Mouse (Mus musculus): ENCODE data around the gene Cyp51. TPM values are rescaled to one million over a fixed set of nuclear protein-coding genes. Genes with fewer than 3 reads are reported as not detected.
A peak's percentile ranks its signal among the peaks of the same experiment; 100 is the strongest.
"Not testable (repeated sequence)": the region's sequence is repeated elsewhere in the genome, so short reads cannot be mapped to it uniquely, and the experiment has no call there.

The Cyp51 gene
- total RNA-seq (2022): 10 to 100 TPM; 41.5 to 43.5 (median 42.5) TPM

GRCm38 (mm10) chr5:4104341-4105040, at the start of gene Cyp51:
Gene Cyp51, minus strand, starts transcription at chr5:4104746.
- peak; percentile 90 to 93 for DNase-seq (ENCODE audit: low spot score in 2 of 2)

GRCm38 (mm10) chr5:4112570-4113098, 8.1 kb upstream of the Cyp51 start:
- no peak for DNase-seq (ENCODE audit: low spot score in 2 of 2)

GRCm38 (mm10) chr5:4107056-4107455, 2.5 kb upstream of the Cyp51 start:
- DNase-seq (ENCODE audit: low spot score in 2 of 2): not testable (repeated sequence)

GRCm38 (mm10) chr5:4105651-4106186, 1.2 kb upstream of the Cyp51 start:
- DNase-seq (ENCODE audit: low spot score in 2 of 2): no peak

DNA sequence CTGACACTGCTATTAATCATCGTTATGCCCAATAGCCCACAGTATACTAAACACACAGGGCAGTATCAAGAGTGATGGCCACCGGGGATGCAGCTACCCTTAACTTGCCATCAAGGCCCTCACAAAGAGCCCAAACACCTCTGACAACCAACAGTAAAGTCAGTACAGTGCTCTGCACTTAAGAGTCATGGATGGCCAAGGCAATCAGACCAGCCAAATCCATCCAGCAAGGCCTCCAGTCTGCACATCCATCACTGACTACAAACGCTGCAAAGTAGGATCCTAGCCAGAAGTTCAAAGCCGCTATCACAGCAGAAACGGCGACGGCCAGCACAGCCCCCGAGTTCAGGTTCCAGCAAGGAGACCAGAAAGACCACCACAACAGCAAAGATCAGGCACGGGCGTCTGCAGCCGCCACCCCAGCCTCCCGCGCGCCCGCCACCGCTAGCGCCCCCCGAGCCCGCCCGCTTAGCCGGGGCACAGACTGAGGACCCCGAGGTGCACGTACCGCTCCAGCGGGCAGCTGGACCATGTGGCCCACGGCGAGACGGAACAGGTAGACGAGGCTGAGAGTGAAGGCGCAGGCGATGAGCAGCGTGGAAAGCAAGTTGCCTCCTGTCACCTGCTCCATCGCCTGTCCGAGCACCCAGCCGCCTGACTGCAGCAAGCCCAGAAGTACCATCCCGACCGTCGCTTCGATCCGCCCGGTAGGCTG, 763 bp downstream of the Cyp51 start:
- peak; percentile 19 to 21 for DNase-seq (ENCODE audit: low spot score in 2 of 2)

GRCm38 (mm10) chr5:4101770-4102169, 2.8 kb downstream of the Cyp51 start:
- no peak for DNase-seq (ENCODE audit: low spot score in 2 of 2)

GRCm38 (mm10) chr5:4101031-4101430, 3.5 kb downstream of the Cyp51 start:
- no peak for DNase-seq (ENCODE audit: low spot score in 2 of 2)

DNA sequence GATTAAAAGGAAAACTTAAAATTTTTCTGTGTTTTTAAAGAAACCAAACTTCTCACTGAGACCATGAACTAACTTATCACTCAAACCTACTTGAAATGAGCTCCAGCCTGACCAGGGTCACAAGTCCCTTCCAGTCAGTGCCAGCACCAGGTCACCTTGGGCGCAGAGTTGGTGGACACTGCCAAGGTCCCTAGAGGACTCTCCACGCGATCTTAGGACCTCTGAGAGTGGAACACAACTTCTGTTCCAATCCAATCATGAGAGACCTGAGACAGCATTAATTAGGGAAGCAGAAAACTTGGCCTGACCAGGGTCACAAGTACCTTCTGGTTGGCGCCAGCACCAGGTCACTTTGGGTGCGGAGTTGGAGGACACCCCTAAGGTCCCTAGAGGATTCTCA, 10.1 kb downstream of the Cyp51 start:
- DNase-seq (ENCODE audit: low spot score in 2 of 2): no peak

- no peak for DNase-seq (ENCODE audit: low spot score in 2 of 2)
These were observed 16.4 kb downstream of the Cyp51 start for GRCm38 (mm10) chr5:4088190-4088589.

DNA sequence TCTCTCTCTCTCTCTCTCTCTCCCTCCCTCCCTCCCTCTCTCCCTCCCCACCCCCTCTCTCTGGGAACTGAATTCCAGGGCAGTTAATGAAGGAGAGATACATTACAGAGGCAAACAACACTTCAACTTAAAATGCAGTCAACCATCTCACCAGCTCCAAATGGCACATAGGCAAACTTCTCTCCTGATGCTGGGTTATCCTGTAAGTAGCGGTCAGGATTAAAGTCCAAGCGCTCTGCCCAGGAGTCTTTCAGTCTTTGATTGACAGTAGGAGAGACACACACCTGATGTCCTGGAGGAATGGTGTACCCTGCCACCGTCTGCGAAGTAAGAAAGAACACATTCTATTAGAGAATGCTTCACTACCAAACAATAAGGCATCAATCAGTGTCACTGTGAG, 18.2 kb downstream of the Cyp51 start:
- DNase-seq (ENCODE audit: low spot score in 2 of 2): no peak

DNA sequence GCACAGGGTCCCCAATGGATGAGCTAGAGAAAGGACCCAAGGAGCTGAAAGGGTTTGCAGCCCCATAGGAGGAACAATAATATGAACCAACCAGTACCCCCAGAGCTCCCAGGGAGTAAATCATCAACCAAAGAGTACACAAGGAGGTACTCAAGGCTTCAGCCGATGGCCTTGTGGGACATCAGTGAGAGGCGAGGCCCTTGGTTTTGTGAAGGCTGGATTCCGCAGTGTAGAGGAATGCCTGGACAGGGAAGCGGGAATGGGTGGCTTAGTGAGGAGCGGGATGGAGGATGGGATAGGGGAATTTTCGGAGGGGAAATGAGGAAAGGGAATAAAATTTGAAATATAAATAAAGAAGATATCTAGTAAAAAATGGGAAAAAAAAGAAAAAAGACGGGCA, 19.6 kb downstream of the Cyp51 start:
- DNase-seq (ENCODE audit: low spot score in 2 of 2): no peak

DNA sequence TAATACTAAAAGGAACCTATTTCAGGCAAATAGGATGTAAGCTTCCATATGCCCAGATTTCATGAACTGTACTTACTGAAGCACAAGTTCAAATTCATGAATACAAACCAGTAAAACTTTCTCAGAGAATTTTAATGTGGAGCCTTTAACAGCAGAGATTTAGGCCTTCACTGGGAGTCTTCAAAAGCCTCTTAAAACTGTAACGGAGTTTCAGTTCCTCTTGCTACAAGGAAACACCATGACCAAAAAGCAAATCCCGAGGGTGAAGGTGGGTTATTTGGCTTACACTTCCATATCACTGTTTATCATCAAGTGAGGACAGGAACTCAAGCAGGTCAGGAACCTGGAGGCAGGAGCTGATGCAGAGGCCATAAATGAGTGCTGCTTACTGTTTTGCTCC, 23.0 kb downstream of the Cyp51 start:
- no peak for DNase-seq (ENCODE audit: low spot score in 2 of 2)

DNA sequence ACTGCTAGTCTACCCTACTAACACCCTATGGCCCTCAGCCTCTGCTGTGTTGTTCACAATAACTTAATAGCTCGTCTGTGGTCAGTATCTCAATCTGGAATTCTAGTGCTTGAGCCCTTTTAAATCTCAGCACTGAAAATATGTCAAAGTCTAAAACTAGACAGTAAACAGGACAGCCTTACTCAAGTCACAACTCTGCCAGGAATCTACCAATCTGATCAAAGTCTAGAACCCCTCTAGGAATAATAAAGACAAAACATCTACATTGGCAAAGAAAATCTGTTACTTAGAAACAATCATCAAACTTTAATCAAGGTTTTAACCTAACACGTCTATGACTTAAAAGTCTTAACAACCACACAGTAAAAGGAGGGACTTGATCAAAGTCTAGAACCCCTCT, 23.7 kb downstream of the Cyp51 start:
- DNase-seq (ENCODE audit: low spot score in 2 of 2): no peak

DNA sequence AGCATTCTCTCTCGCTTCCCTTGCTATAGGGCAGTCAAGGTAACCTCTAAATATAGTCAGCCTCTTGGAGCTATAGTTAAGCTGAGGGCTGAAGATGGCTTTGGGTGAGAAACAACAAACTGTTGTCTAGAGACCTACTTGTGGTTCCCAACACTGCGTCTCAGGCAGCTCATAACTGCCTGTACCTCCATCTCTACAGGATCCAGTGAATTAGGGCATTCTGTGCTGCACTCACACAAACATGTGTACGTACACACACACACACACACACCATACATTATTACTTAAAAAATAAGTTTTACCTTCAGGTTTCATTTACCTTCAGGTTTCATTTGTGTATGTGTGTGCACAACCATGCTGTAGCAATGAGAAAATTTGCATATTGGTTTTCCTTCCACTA, 25.5 kb downstream of the Cyp51 start:
- no peak for DNase-seq (ENCODE audit: low spot score in 2 of 2)

DNA sequence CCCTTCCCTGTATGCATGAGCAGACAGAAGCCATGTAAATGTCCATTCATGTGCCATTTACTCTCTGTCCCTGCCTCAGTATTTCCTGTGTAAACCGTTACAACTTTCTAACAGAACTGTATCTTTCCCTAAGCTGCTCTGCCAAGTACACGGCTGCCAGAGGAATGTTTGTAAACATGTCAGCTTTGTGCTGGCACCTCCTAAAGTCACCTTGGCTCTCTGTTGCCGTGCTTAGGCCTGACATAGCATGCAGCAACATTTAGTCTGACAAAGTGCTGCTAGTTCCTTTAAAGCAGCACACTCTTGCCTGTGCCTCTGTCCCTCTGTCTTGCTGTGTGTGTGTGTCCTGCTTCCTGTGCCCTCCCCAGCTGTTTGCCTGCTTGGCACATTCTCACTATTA, 37.3 kb downstream of the Cyp51 start:
- no peak for DNase-seq (ENCODE audit: low spot score in 2 of 2)

GRCm38 (mm10) chr5:4066476-4067115, 38.0 kb downstream of the Cyp51 start:
- DNase-seq (ENCODE audit: low spot score in 2 of 2): no peak

GRCm38 (mm10) chr5:4060313-4060712, 44.2 kb downstream of the Cyp51 start:
- no peak for DNase-seq (ENCODE audit: low spot score in 2 of 2)

DNA sequence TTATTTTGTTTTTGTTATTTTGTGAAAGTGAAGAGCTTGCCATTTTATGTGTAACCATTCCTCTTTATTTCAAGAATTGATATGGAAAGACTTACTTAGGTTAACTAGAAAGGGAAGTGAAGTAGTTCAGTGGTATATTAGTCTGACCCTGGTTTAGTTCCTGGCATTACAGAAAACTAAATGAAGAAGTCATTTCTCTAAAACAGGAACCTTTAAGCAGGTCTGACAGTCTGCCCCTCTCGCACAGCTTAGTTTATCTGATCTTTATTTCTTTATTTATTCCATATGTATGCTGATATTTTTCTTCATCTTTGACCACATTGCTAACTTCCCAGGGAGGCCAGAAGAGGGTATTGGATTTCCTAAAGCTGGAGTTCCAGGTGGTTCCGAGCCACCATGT, 63.6 kb downstream of the Cyp51 start:
- DNase-seq (ENCODE audit: low spot score in 2 of 2): no peak

- no peak for DNase-seq (ENCODE audit: low spot score in 2 of 2)
These were observed 64.2 kb downstream of the Cyp51 start for GRCm38 (mm10) chr5:4040372-4040771.

DNA sequence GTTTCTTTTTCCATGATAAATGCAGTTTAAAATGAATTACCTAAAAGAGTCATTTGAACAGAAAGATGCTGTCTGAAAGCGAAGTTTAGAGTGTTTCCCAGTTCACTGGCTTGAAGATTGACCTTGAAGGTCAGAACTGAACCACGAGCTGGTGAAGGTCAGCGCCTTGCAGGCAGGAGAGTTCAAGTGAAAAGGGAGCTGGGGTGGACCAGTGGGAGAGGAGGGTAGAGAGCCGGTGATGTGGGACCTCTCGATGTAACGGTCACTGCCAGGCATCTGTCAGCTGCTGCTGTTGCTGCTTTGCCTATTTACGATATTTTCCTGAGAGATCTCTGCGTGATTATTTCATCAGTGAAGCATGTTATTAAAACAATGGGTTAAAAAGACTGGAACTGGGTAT, 65.2 kb downstream of the Cyp51 start:
- no peak for DNase-seq (ENCODE audit: low spot score in 2 of 2)

- no peak for DNase-seq (ENCODE audit: low spot score in 2 of 2)
These were observed 67.9 kb downstream of the Cyp51 start for GRCm38 (mm10) chr5:4036686-4037085.

GRCm38 (mm10) chr5:4031846-4032245, 72.7 kb downstream of the Cyp51 start:
- DNase-seq (ENCODE audit: low spot score in 2 of 2): no peak

Data from layer of hippocampus, adult 8-10 months (tissue).